Mouse (Mus musculus) liver, adult 10 weeks (tissue): ENCODE measurements around the gene Csf3. TPM values are rescaled to one million over a fixed set of nuclear protein-coding genes. Genes with fewer than 3 reads are reported as not detected.

Experiments
- polyA plus RNA-seq: library from polyadenylated mRNA; stranded (reverse); fragments of 350-450 nt; fragmentation: Illumina TruSeq; extraction: RNeasy Lipid Tissue Mini Kit (QIAGEN cat#74804); gene quantifications from one replicate; pipeline ENCODE4 v1.2.3, GENCODE M21; 2014; ENCODE audit warnings: low read depth, low replicate concordance

The Csf3 gene
- polyA plus RNA-seq: not detected

GRCm38 (mm10) chr11:98701213-98701670 lies at the start of gene Csf3:
Csf3 (plus strand) TSS chr11:98701263.

GRCm38 (mm10) chr11:98664091-98664490 lies 37.0 kb upstream of the Csf3 start, which contains the start of gene Gsdma:
Gsdma (plus strand) TSS chr11:98664351.

DNA sequence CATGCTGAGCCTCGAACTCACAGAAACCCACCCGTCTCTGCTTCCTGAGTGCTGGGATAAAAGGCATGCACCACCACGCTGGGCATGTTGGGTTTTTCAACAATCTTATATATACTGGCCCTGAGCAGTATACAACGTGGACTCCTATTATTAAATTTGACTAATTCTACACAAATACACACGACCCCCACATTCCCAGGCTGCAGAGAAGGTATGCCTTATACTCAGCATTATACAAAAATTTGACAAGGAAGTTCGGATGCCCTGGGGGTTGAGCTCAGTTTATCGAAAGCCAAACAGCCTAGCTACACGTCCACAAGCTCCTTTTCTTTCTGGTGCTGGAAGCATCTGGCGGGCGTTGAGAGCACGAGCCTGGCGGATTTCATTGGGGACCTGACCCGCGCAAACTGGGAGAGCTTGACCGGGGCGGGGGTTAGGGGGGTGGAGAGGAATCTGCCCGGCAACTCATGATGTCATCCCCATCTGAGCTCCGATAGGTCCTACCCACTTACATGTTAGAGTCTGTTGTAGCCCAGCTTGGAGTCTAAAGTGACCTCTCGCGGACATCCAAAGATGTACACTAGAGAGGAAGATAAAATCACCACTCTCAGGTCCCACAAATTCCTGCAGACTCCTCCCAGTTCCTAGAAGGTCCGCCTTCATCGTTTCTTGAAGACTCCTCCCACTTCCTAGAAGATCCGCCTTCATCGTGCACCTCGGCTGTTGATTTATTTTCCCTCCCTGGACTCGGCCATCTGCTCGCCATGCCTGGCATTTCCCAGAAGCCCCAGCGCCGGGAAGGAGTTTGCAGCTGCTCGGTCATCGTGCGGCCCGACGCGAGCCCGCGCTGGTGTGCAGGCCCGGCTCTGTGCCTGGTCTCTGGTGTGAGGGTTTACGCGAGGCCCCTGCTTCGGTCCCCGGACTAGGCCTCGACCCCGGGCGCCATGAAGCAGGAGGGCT lies 19.0 kb upstream of the Csf3 start, which contains the start of gene Psmd3:
Gene Psmd3, plus strand, starts transcription at position 769 of the 960 bp plus-strand sequence.

GRCm38 (mm10) chr11:98729119-98729588 lies 28.1 kb downstream of the Csf3 start, which contains the start of gene Med24:
Med24 (minus strand) TSS chr11:98729435.

DNA sequence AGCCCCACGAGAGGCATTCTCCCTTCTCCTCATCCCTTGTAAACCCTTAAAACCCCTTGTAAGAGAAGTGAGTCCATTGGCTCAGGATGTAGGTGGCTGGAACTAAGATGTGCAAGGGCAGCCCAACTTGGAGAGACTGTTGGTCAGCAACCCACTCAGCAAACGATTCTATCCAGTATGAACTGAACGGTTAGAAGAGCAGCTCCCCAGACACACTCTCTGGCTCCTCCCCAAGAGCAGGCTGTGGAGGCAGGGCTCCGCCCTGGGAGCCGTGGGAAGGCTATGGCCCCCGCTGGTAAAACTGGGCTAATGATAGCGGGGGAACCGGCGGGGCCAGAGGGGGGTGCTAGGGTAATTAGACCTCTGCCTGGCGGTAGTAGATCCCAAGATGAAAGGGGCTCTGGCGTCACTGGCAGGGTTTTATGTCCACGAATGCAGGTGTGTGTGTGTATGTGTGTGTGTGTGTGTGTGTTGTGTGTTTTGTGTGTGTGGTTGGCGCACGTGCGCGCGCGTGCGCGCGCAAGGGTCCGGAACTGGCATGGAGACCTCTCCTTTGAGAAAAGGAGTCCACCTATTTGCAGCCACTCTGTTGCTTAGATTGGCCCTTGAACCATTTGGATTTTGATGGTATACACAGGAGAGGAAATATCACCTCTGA lies 39.5 kb downstream of the Csf3 start, which contains the start of gene Thra:
Gene Thra, plus strand, starts transcription at position 246 of the 658 bp plus-strand sequence.

Other genes starting within 250 kb of the Csf3 start
- 0.37 TPM for gene Ikzf3, start 155.2 kb upstream of the Csf3 start, polyA plus RNA-seq
- gene Zpbp2, start 150.2 kb upstream of the Csf3 start, polyA plus RNA-seq: 0.32 TPM
- 17.5 TPM for gene Ormdl3, start 113.9 kb upstream of the Csf3 start, polyA plus RNA-seq
- not detected for gene Lrrc3c, start 103.0 kb upstream of the Csf3 start, polyA plus RNA-seq
- gene Gm12355, start 75.6 kb upstream of the Csf3 start, polyA plus RNA-seq: not detected
- not detected for gene Gsdma3, start 74.9 kb upstream of the Csf3 start, polyA plus RNA-seq
- gene Gsdma2, start 54.5 kb upstream of the Csf3 start, polyA plus RNA-seq: not detected
- not detected for gene Gsdma, start 36.9 kb upstream of the Csf3 start, polyA plus RNA-seq
- 16.6 TPM for gene Psmd3, start 18.7 kb upstream of the Csf3 start, polyA plus RNA-seq
- gene Med24, start 28.2 kb downstream of the Csf3 start, polyA plus RNA-seq: 2.0 TPM
- 1.7 TPM for gene Thra, start 39.4 kb downstream of the Csf3 start, polyA plus RNA-seq
- 8.0 TPM for gene Nr1d1, start 74.1 kb downstream of the Csf3 start, polyA plus RNA-seq
- 35.5 TPM for gene Msl1, start 94.3 kb downstream of the Csf3 start, polyA plus RNA-seq
- 8.3 TPM for gene Casc3, start 103.6 kb downstream of the Csf3 start, polyA plus RNA-seq
- not detected for gene Rapgefl1, start 135.5 kb downstream of the Csf3 start, polyA plus RNA-seq
- 4.0 TPM for gene Wipf2, start 162.4 kb downstream of the Csf3 start, polyA plus RNA-seq
- 0.08 TPM for gene Cdc6, start 206.5 kb downstream of the Csf3 start, polyA plus RNA-seq
- gene Rara, start 226.6 kb downstream of the Csf3 start, polyA plus RNA-seq: 1.1 TPM